Mouse (Mus musculus) telencephalon, adult 2 months (tissue): ENCODE results near the gene Ttll9.

Experiments
- DNase-seq: peaks from one replicate; pipeline ENCODE4 v3.0.0-alpha.2; 2011; ENCODE audit warnings: low read depth, low spot score

Ttll9 gene

GRCm38 (mm10) chr2:152962091-152962793 lies at the start of gene Ttll9:
Gene Ttll9 (plus strand): TSS chr2:152962485.
- peak; percentile 89 for DNase-seq

GRCm38 (mm10) chr2:152913471-152913870 lies 48.8 kb upstream of the Ttll9 start:
- DNase-seq, result no peak

GRCm38 (mm10) chr2:152914310-152915120 lies 47.8 kb upstream of the Ttll9 start:
- DNase-seq, result peak; percentile 48

GRCm38 (mm10) chr2:152915453-152915852 lies 46.8 kb upstream of the Ttll9 start:
- no peak for DNase-seq

DNA sequence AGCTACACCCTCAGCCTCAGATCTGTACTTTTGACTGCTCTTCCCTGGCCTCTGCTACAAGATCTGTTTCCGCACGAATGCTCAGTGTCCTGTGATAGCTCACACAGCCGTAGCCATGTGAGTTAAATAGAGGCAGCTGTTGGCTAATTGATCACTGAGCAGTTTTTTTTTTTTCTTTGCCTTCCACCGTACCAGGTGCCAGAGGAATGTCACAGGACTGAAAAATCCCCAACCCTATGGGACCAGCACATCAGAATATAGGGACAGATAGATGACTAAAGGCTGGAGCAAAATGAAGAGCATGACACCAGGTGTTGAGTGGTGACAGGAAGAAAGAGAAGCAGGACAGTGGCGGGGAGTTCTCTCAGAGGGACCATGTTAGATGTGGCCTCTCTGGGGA lies 46.2 kb upstream of the Ttll9 start:
- no peak for DNase-seq

DNA sequence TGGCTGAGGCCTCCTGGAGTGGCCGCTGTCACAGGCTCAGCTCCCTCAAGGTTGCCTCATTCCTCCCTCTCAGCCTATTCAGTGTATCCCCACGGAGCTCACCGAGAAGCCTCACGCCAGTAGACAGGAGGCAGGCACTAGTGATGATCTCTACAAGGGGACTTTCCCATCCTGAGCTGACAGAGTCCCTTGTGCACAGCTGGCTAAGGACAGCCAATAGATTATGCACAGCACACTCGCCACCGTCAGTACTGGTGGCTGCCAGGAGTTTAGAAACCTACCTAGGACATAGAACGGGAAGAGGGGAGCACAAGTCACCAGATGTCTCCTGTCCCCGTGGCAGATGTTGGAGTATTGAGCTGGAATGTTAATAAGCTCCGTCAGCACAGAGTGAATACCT lies 44.6 kb upstream of the Ttll9 start:
- no peak for DNase-seq

GRCm38 (mm10) chr2:152922376-152922775 lies 39.9 kb upstream of the Ttll9 start:
- DNase-seq, result no peak

DNA sequence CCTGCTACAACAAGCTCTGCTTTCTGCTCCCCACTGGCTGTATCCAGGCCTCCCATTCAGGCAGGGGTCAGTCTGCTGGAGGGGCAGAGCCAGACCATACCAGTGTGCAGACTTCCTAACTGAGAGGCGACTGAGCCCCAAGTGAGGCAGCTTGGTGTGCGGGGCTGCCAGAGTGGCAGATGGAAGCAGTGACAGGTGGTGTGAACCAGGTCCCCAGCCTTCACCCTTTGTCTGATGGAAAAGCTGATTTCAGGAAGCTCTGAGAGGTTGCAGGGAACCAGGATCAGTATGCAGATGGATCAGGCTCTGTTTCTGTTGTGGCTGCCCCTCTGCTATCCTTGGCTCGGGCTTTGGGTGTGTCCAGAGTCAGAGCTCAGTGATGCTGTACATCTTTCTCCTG lies 38.7 kb upstream of the Ttll9 start:
- DNase-seq, result no peak

DNA sequence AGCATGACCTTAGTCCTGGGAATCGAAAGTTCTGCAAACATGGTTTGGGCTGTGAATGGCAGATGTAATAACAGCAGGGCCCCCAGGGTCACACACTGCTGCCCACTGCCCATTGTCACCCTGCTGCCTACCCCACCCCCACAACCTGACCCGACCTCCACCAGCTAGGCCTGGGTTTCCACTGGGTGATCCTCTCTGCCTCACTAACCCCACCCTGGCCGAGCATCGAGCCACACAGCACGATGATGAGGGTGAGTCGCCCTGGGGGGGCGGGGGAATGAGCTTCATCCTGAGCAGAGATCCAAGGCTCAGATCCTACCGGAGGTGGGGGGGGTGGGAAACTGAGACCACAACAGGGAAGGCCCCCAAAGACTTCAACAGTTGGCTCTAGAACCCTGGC lies 38.2 kb upstream of the Ttll9 start:
- DNase-seq, result no peak

DNA sequence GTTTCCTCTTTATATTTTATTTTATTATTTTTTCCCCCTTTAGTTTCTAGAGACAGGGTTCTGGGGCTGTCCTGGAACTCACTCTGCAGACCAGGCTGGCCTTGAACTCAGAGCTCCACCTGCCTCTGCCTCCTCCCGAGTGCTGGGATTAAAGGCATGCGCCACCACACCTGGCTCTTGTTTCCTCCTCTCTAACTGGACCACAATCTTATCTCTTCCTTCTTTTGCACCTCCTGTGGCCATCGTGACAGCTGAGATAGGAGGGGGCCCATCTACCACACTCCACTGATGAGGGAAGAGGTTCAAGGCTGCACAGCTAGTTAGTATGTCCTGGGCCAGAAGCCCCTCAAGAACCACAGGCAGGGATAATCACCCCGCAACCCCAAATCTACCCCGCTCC lies 37.7 kb upstream of the Ttll9 start:
- DNase-seq, result no peak

DNA sequence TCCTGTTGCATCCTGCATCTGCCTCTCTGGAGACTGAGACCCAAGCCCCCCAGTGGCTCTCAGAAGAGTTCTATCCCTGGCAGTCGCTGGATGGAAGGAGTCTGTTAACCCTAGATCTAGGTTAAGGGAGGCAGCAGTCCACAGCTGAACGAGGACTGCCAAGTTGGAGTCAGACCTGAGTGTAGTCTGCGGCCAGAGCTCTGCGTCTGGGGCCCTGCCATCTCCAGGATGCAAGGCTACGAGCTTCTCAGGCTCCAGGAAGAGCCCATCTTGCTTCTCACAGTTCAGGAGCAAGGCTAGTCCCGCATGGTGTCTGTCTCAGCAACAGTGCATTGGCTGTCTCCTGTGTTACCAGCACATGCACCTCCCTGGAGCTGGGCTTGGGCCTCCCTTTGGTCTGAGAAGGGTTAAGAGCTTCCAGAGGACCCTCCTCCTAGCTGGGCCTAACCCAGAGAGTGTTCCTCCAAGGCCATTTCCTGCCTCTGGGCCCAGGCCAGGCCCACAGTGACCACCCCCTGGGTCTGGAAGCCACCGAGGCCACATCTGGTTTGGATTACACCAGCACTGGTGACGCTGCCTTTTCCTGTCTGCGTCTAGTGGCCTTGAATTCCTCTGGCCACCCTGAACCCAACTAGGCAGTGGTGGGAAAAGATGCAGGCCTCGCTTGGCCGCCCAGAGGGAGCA lies 37.0 kb upstream of the Ttll9 start:
- DNase-seq, result no peak

- no peak for DNase-seq
These were observed 35.4 kb upstream of the Ttll9 start for GRCm38 (mm10) chr2:152926896-152927295.

DNA sequence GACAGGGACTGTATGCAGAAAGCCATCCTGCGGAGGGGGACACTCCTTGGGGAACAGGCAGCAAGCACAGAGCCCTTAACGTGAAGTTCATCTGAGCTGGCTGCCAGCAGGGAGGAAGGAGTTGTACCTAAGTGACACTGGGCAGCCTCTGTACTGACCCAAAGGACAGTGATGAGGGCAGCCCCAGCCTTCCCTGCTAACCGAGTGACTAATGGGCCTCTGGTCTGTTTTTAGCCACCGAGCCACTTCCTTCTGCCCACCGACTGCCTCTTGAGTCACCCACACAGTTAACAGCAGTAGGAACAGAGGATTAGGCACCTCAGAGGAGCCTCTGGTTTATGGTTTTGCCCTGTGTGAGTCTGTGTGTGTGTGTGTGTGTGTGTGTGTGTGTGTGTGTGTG lies 34.9 kb upstream of the Ttll9 start:
- DNase-seq, result no peak

GRCm38 (mm10) chr2:152928219-152928987 lies 33.9 kb upstream of the Ttll9 start:
- no peak for DNase-seq

- DNase-seq, result no peak
These were observed 33.3 kb upstream of the Ttll9 start for GRCm38 (mm10) chr2:152928988-152929370.

DNA sequence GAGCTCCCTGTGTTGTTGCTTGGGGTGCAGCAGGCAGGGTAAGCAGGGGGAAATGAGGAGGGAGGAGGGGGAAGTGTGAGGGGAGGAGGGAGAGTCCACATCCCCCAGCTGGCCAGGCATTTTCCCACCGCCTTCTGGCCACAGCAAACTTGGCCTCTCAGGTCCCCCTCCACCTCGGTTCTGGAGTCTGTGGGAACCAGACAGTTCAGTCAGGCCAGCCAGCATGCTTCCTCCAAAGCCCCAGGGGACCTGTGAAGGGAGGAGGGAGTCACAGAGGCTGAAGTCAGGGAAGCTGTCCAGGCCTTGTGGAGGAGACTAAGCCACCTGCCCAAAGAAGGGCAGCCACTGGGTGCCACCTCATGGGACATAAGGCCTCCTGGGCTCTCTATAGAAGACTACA lies 32.0 kb upstream of the Ttll9 start:
- DNase-seq, result no peak

DNA sequence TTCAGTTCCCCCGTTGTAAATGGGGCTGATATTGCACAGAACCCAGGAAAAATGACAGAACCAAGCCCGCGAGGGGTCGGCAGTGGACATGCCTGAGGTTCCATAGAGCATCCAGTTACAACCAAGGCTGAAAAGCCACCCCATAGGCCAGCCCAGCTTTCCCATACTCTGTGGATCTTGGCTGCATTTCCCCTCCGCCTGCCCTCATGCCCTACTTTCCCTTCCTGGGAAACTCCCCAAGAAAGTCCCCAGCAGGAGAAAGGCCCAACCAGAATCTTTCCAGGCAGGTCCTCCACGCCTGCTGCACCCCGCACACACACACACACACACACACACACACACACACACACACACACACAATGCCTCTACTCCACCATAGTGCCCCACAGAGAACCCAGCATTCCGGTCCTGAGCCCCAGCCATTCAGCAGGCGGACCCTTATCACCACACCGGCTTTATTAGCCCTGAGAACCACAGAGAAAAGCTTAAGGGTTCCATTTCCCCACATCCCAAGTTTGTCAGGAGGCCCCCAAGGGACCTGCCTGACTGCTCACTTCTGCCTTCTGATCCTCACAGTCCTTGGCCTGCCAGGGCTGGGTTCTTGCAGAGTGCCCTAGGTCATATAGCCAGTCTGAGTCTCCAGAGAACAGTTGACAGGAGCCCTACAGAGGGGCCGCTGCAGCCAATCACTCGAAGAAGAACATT lies 30.7 kb upstream of the Ttll9 start:
- DNase-seq, result no peak

DNA sequence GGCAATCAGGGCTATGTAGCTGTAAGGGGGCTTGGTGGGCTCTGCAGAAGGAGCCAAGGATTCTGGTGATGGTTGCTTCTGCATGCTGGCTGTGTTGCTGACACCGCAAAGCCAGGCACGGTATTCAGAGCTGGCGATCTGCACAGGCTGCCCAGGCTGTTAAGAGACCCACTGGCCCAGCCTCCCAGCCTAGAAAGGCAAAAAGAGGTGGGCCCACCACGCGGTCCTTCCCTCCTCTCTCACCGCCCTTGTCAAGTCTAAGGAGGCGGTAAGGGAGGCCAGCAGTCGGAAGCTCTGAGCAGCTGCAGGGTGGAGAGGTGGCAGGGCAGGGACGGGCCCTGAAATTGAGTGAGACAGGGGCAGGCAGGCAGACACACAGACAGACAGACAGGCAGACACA lies 29.2 kb upstream of the Ttll9 start, which contains the start of gene Foxs1:
TSS of gene Foxs1 (minus strand) at position 161 of the 400 bp plus-strand sequence.
- no peak for DNase-seq

GRCm38 (mm10) chr2:152933614-152934013 lies 28.7 kb upstream of the Ttll9 start:
- no peak for DNase-seq

DNA sequence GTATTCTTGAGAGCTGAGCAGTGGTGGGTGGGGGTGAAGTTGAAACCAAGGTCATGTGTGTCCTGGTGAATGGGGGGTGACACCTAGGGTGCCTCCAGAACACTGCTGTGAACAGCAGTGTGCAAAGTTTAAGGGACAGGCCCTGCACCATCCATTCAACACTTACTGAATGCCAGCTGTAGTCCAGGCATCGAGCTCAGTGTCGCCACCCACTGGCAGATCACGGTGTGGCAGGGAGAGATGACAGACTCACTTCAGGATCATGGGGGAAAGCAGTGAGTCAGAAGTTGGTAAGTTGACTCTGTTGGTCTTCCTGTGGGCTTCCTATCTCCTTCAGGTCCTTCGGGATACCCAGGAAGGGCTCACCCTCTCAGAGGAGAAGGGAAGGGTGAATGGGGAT lies 22.4 kb upstream of the Ttll9 start:
- DNase-seq, result no peak

- DNase-seq, result no peak
These were observed 21.2 kb upstream of the Ttll9 start for GRCm38 (mm10) chr2:152941106-152941505.
